Mouse (Mus musculus): Measurements from ENCODE around the gene Arhgap28. TPM values are rescaled to one million over a fixed set of nuclear protein-coding genes. Genes with fewer than 3 reads are reported as not detected.

Arhgap28 gene
- polyA plus RNA-seq, 1 experiment from 2014 or later, result 8.4 TPM

- H3K4me3 ChIP-seq (replicated peaks; ENCODE audit: low read depth, low read length), result no peak overlapping the region
- no peak overlapping the region for H3K9ac ChIP-seq (replicated peaks; ENCODE audit: low read length)
- no peak for ATAC-seq (ENCODE audit: low FRiP score, low TSS enrichment)
- no peaks in the 10 kb centered on the region for H3K27me3 ChIP-seq (ENCODE audit: control insufficient read depth, insufficient read depth, low read length)
- WGBS, result 86% methylated on average over 1 of the region's 1 CpGs
- H3K9me3 ChIP-seq (ENCODE audit: control insufficient read depth, low read length), result no peaks in the 10 kb centered on the region
- H3K36me3 ChIP-seq (ENCODE audit: control insufficient read depth, insufficient read depth, low read length), result no peaks in the 10 kb centered on the region
- H3K27ac ChIP-seq (replicated peaks; ENCODE audit: low read depth, low read length), result no peak overlapping the region
- no peak overlapping the region for H3K4me2 ChIP-seq (ENCODE audit: low read length)
- no peak for DNase-seq
- H3K4me1 ChIP-seq (ENCODE audit: control insufficient read depth, insufficient read depth, low read length), result no peaks in the 10 kb centered on the region
Observed at GRCm38 (mm10) chr17:67957603-67958002, 46.3 kb downstream of the Arhgap28 start.

- no peaks in the 10 kb centered on the region for H3K9me3 ChIP-seq (ENCODE audit: control insufficient read depth, low read length)
- DNase-seq, result no peak
Observed at GRCm38 (mm10) chr17:67955876-67956690, 47.8 kb downstream of the Arhgap28 start.

GRCm38 (mm10) chr17:67954961-67955360, 49.0 kb downstream of the Arhgap28 start:
- H3K27ac ChIP-seq (replicated peaks; ENCODE audit: low read depth, low read length), result no peak overlapping the region
- ATAC-seq (ENCODE audit: low FRiP score, low TSS enrichment), result no peak
- no peaks in the 10 kb centered on the region for H3K27me3 ChIP-seq (ENCODE audit: control insufficient read depth, insufficient read depth, low read length)
- 92% methylated on average over 5 of the region's 5 CpGs for WGBS
- H3K36me3 ChIP-seq (ENCODE audit: control insufficient read depth, insufficient read depth, low read length), result no peaks in the 10 kb centered on the region
- no peak overlapping the region for H3K4me3 ChIP-seq (replicated peaks; ENCODE audit: low read depth, low read length)
- no peak overlapping the region for H3K4me2 ChIP-seq (ENCODE audit: low read length)
- DNase-seq, result no peak
- H3K4me1 ChIP-seq (ENCODE audit: control insufficient read depth, insufficient read depth, low read length), result no peaks in the 10 kb centered on the region
- no peaks in the 10 kb centered on the region for H3K9me3 ChIP-seq (ENCODE audit: control insufficient read depth, low read length)
- H3K9ac ChIP-seq (replicated peaks; ENCODE audit: low read length), result no peak overlapping the region

More at GRCm38 (mm10) chr17:67955876-67956690, 47.8 kb downstream of the Arhgap28 start:
- ATAC-seq (ENCODE audit: low FRiP score, low TSS enrichment), result no peak
- Histone ChIP-seq H3K36me3 (ENCODE audit: control insufficient read depth, insufficient read depth, low read length) (no peaks in the 10 kb centered on the region), H3K27me3 (ENCODE audit: control insufficient read depth, insufficient read depth, low read length) (no peaks in the 10 kb centered on the region), H3K4me1 (ENCODE audit: control insufficient read depth, insufficient read depth, low read length) (no peaks in the 10 kb centered on the region), H3K27ac (replicated peaks; ENCODE audit: low read depth, low read length) (no peak overlapping the region), H3K9ac (replicated peaks; ENCODE audit: low read length) (no peak overlapping the region), H3K4me2 (ENCODE audit: low read length) (no peak overlapping the region), H3K4me3 (replicated peaks; ENCODE audit: low read depth, low read length) (no peak overlapping the region)
- 25% methylated on average over 10 of the region's 10 CpGs for WGBS

- Histone ChIP-seq H3K27ac (replicated peaks; ENCODE audit: low read depth, low read length) (no peak overlapping the region), H3K9me3 (ENCODE audit: control insufficient read depth, low read length) (no peaks in the 10 kb centered on the region), H3K4me3 (replicated peaks; ENCODE audit: low read depth, low read length) (no peak overlapping the region), H3K4me1 (ENCODE audit: control insufficient read depth, insufficient read depth, low read length) (no peaks in the 10 kb centered on the region), H3K9ac (replicated peaks; ENCODE audit: low read length) (no peak overlapping the region), H3K4me2 (ENCODE audit: low read length) (no peak overlapping the region), H3K36me3 (ENCODE audit: control insufficient read depth, insufficient read depth, low read length) (no peaks in the 10 kb centered on the region), H3K27me3 (ENCODE audit: control insufficient read depth, insufficient read depth, low read length) (no peaks in the 10 kb centered on the region)
- ATAC-seq (ENCODE audit: low FRiP score, low TSS enrichment), result no peak
- no peak for DNase-seq
- WGBS, result 73% methylated on average over 11 of the region's 11 CpGs
Observed at GRCm38 (mm10) chr17:67950523-67951213, 53.3 kb downstream of the Arhgap28 start.

- Histone ChIP-seq H3K4me2 (ENCODE audit: low read length) (no peak overlapping the region), H3K27ac (replicated peaks; ENCODE audit: low read depth, low read length) (no peak overlapping the region), H3K9ac (replicated peaks; ENCODE audit: low read length) (no peak overlapping the region), H3K4me1 (ENCODE audit: control insufficient read depth, insufficient read depth, low read length) (no peaks in the 10 kb centered on the region), H3K36me3 (ENCODE audit: control insufficient read depth, insufficient read depth, low read length) (no peaks in the 10 kb centered on the region), H3K9me3 (ENCODE audit: control insufficient read depth, low read length) (no peaks in the 10 kb centered on the region), H3K4me3 (replicated peaks; ENCODE audit: low read depth, low read length) (no peak overlapping the region), H3K27me3 (ENCODE audit: control insufficient read depth, insufficient read depth, low read length) (no peaks in the 10 kb centered on the region)
- WGBS, result 88% methylated on average over 5 of the region's 5 CpGs
- DNase-seq (no peak), ATAC-seq (ENCODE audit: low FRiP score, low TSS enrichment) (no peak)
Observed at GRCm38 (mm10) chr17:67948601-67949000, 55.3 kb downstream of the Arhgap28 start.

- Histone ChIP-seq H3K36me3 (ENCODE audit: control insufficient read depth, insufficient read depth, low read length) (no peaks in the 10 kb centered on the region), H3K27ac (replicated peaks; ENCODE audit: low read depth, low read length) (no peak overlapping the region), H3K4me1 (ENCODE audit: control insufficient read depth, insufficient read depth, low read length) (no peaks in the 10 kb centered on the region), H3K27me3 (ENCODE audit: control insufficient read depth, insufficient read depth, low read length) (no peaks in the 10 kb centered on the region), H3K9ac (replicated peaks; ENCODE audit: low read length) (no peak overlapping the region), H3K4me3 (replicated peaks; ENCODE audit: low read depth, low read length) (no peak overlapping the region), H3K4me2 (ENCODE audit: low read length) (no peak overlapping the region), H3K9me3 (ENCODE audit: control insufficient read depth, low read length) (no peaks in the 10 kb centered on the region)
- no peak for DNase-seq
- ATAC-seq (ENCODE audit: low FRiP score, low TSS enrichment), result no peak
- WGBS, result 74% methylated on average over 7 of the region's 7 CpGs
Observed at GRCm38 (mm10) chr17:67945453-67945852, 58.5 kb downstream of the Arhgap28 start.

GRCm38 (mm10) chr17:67944256-67944655, 59.7 kb downstream of the Arhgap28 start:
- Histone ChIP-seq H3K27ac (replicated peaks; ENCODE audit: low read depth, low read length) (no peak overlapping the region), H3K4me3 (replicated peaks; ENCODE audit: low read depth, low read length) (no peak overlapping the region), H3K4me1 (ENCODE audit: control insufficient read depth, insufficient read depth, low read length) (no peaks in the 10 kb centered on the region), H3K27me3 (ENCODE audit: control insufficient read depth, insufficient read depth, low read length) (no peaks in the 10 kb centered on the region), H3K36me3 (ENCODE audit: control insufficient read depth, insufficient read depth, low read length) (no peaks in the 10 kb centered on the region), H3K9ac (replicated peaks; ENCODE audit: low read length) (no peak overlapping the region), H3K4me2 (ENCODE audit: low read length) (no peak overlapping the region), H3K9me3 (ENCODE audit: control insufficient read depth, low read length) (no peaks in the 10 kb centered on the region)
- 89% methylated on average over 7 of the region's 7 CpGs for WGBS
- no peak for ATAC-seq (ENCODE audit: low FRiP score, low TSS enrichment)
- no peak for DNase-seq

- Histone ChIP-seq H3K27ac (replicated peaks; ENCODE audit: low read depth, low read length) (no peak overlapping the region), H3K4me2 (ENCODE audit: low read length) (no peak overlapping the region), H3K9me3 (ENCODE audit: control insufficient read depth, low read length) (no peaks in the 10 kb centered on the region), H3K9ac (replicated peaks; ENCODE audit: low read length) (no peak overlapping the region), H3K27me3 (ENCODE audit: control insufficient read depth, insufficient read depth, low read length) (no peaks in the 10 kb centered on the region), H3K36me3 (ENCODE audit: control insufficient read depth, insufficient read depth, low read length) (no peaks in the 10 kb centered on the region), H3K4me1 (ENCODE audit: control insufficient read depth, insufficient read depth, low read length) (no peaks in the 10 kb centered on the region), H3K4me3 (replicated peaks; ENCODE audit: low read depth, low read length) (no peak overlapping the region)
- no peak for ATAC-seq (ENCODE audit: low FRiP score, low TSS enrichment)
- 94% methylated on average over 6 of the region's 6 CpGs for WGBS
- no peak for DNase-seq
Observed at GRCm38 (mm10) chr17:67941026-67941425, 62.9 kb downstream of the Arhgap28 start.

GRCm38 (mm10) chr17:67937050-67937449, 66.9 kb downstream of the Arhgap28 start:
- Histone ChIP-seq H3K4me3 (replicated peaks; ENCODE audit: low read depth, low read length) (no peak overlapping the region), H3K9ac (replicated peaks; ENCODE audit: low read length) (no peak overlapping the region), H3K9me3 (ENCODE audit: control insufficient read depth, low read length) (no peaks in the 10 kb centered on the region), H3K36me3 (ENCODE audit: control insufficient read depth, insufficient read depth, low read length) (no peaks in the 10 kb centered on the region), H3K4me1 (ENCODE audit: control insufficient read depth, insufficient read depth, low read length) (no peaks in the 10 kb centered on the region), H3K27ac (replicated peaks; ENCODE audit: low read depth, low read length) (no peak overlapping the region), H3K27me3 (ENCODE audit: control insufficient read depth, insufficient read depth, low read length) (no peaks in the 10 kb centered on the region), H3K4me2 (ENCODE audit: low read length) (no peak overlapping the region)
- ATAC-seq (ENCODE audit: low FRiP score, low TSS enrichment) (no peak), DNase-seq (no peak)
- 97% methylated on average over 3 of the region's 3 CpGs for WGBS

All from midbrain, embryonic 14.5 days (tissue).